Mouse (Mus musculus) E14TG2a.4 (cell line): ENCODE measurements around the gene Apoa2.

Experiments used
- CTCF ChIP-seq: conservative IDR thresholded peaks from 2 replicates; pipeline ENCODE4 v1.5.1; 2014; ENCODE audit warnings: low read length
- NANOG ChIP-seq: IDR thresholded peaks from 2 replicates; pipeline ENCODE4 v1.6.1; 2014; ENCODE audit warnings: borderline replicate concordance, low read length, mixed read lengths
- POU5F1 ChIP-seq: IDR thresholded peaks from 2 replicates; pipeline ENCODE4 v1.6.1; 2014; ENCODE audit warnings: low read length, borderline replicate concordance

GRCm38 (mm10) chr1:171229750-171230149, 4.9 kb downstream of the Apoa2 start:
- TF ChIP-seq CTCF (no peak), POU5F1 (no peak), NANOG (no peak)
